Mouse (Mus musculus) hindbrain, embryonic 13.5 days (tissue): Measurements from ENCODE around the gene 4930518I15Rik. TPM values are rescaled to one million over a fixed set of nuclear protein-coding genes. Genes with fewer than 3 reads are reported as not detected.
"Not testable (repeated sequence)": the region's sequence is repeated elsewhere in the genome, so short reads cannot be mapped to it uniquely, and the experiment has no call there.

Source experiments
- ATAC-seq: fragments of 200-750 bp; cut with Nextera tagmentation; 2 replicates; pipeline ENCODE4 v1.8.0; 2017; ENCODE audit warnings: moderate TSS enrichment; ENCODE audit not compliant: low FRiP score
- H3K27ac ChIP-seq: fragments of 300-500 bp; sonication (generic); 2 replicates; pipeline ENCODE4 v1.5.1; 2015; ENCODE audit warnings: inconsistent platforms, mild to moderate bottlenecking, moderate library complexity
- H3K27me3 ChIP-seq: fragments of 300-500 bp; sonication (generic); 2 replicates; pipeline ENCODE4 v1.6.1; 2015; ENCODE audit warnings: mild to moderate bottlenecking, inconsistent platforms
- H3K36me3 ChIP-seq: fragments of 300-500 bp; sonication (generic); 2 replicates; pipeline ENCODE4 v1.6.1; 2015; ENCODE audit warnings: mild to moderate bottlenecking, inconsistent platforms
- H3K4me1 ChIP-seq: fragments of 300-500 bp; sonication (generic); replicated peaks from 2 replicates; pipeline ENCODE4 v1.6.1; 2015; ENCODE audit warnings: inconsistent platforms
- H3K4me2 ChIP-seq: fragments of 300-500 bp; sonication (generic); 2 replicates; pipeline ENCODE4 v1.6.1; 2015; ENCODE audit warnings: inconsistent platforms, mild to moderate bottlenecking, moderate library complexity
- H3K4me3 ChIP-seq: fragments of 300-500 bp; sonication (generic); 2 replicates; pipeline ENCODE4 v1.5.1; 2015; ENCODE audit warnings: mild to moderate bottlenecking, inconsistent platforms
- H3K9ac ChIP-seq: fragments of 300-500 bp; sonication (generic); 2 replicates; pipeline ENCODE4 v1.6.1; 2015; ENCODE audit warnings: mild to moderate bottlenecking, inconsistent platforms
- H3K9me3 ChIP-seq: fragments of 300-500 bp; sonication (generic); 2 replicates; pipeline ENCODE4 v1.6.1; 2016; ENCODE audit warnings: inconsistent platforms
- WGBS: fragments of 180-500 bp; shearing (Covaris S2); methylation state at CpG from one replicate; pipeline ENCODE4 v1.1.7; 2015; 5-methylcytosine and 5-hydroxymethylcytosine counted together
- polyA plus RNA-seq: library from polyadenylated mRNA; unstranded; fragments of >200 nt; fragmentation: Nextera tagmentation; extraction: Ambion mirVana; gene quantifications from 2 replicates; pipeline ENCODE4 v1.2.1, GENCODE M21; 2015

4930518I15Rik gene
- polyA plus RNA-seq, 1 experiment from 2014 or later, result 12.0 TPM

- H3K4me3 ChIP-seq, H3K9ac ChIP-seq, H3K4me2 ChIP-seq, H3K27ac ChIP-seq, H3K27me3 ChIP-seq, H3K9me3 ChIP-seq: not testable (repeated sequence)
- 47% methylated on average over 13 of the region's 13 CpGs for WGBS
- ATAC-seq, result peak; percentile 32
- Histone ChIP-seq H3K36me3 (peaks cover 47% of the 10 kb centered on the region), H3K4me1 (peaks cover 10% of the 10 kb centered on the region)
Observed at GRCm38 (mm10) chr2:156853999-156854771, 3.6 kb downstream of the 4930518I15Rik start.

GRCm38 (mm10) chr2:156853584-156853983 is 4.2 kb downstream of the 4930518I15Rik start:
- H3K27ac ChIP-seq, H3K27me3 ChIP-seq, ATAC-seq, H3K4me2 ChIP-seq, H3K9ac ChIP-seq, H3K4me1 ChIP-seq, H3K4me3 ChIP-seq, H3K9me3 ChIP-seq: not testable (repeated sequence)
- peaks cover 45% of the 10 kb centered on the region for H3K36me3 ChIP-seq
- 72% methylated on average over 8 of the region's 13 CpGs for WGBS

GRCm38 (mm10) chr2:156850505-156850904 is 7.2 kb downstream of the 4930518I15Rik start:
- H3K9ac ChIP-seq, result no peak overlapping the region
- H3K9me3 ChIP-seq, result no peaks in the 10 kb centered on the region
- H3K27me3 ChIP-seq, result no peaks in the 10 kb centered on the region
- WGBS, result 97% methylated on average over 5 of the region's 5 CpGs
- no peak overlapping the region for H3K27ac ChIP-seq
- H3K4me3 ChIP-seq, result no peak overlapping the region
- no peak for ATAC-seq
- H3K36me3 ChIP-seq, result peaks cover 20% of the 10 kb centered on the region
- H3K4me2 ChIP-seq, result no peak overlapping the region
- peaks cover 28% of the 10 kb centered on the region for H3K4me1 ChIP-seq

- no peak for ATAC-seq
- no peak overlapping the region for H3K9ac ChIP-seq
- WGBS, result 92% methylated on average over 6 of the region's 6 CpGs
- H3K36me3 ChIP-seq, result peaks cover 20% of the 10 kb centered on the region
- no peak overlapping the region for H3K27ac ChIP-seq
- H3K27me3 ChIP-seq, result no peaks in the 10 kb centered on the region
- no peaks in the 10 kb centered on the region for H3K9me3 ChIP-seq
- no peak overlapping the region for H3K4me2 ChIP-seq
- no peak overlapping the region for H3K4me3 ChIP-seq
- peaks cover 44% of the 10 kb centered on the region for H3K4me1 ChIP-seq
Observed at GRCm38 (mm10) chr2:156848526-156849182, 9.1 kb downstream of the 4930518I15Rik start.

- Histone ChIP-seq H3K4me2 (no peak overlapping the region), H3K36me3 (peaks cover 20% of the 10 kb centered on the region), H3K27ac (peak overlapping the region; percentile 55; the same call in 1 of the 2 replicates), H3K27me3 (no peaks in the 10 kb centered on the region), H3K4me1 (peaks cover 52% of the 10 kb centered on the region), H3K9me3 (no peaks in the 10 kb centered on the region), H3K9ac (no peak overlapping the region; the same call in 1 of the 2 replicates), H3K4me3 (no peak overlapping the region)
- ATAC-seq, result no peak
- WGBS, result 41% methylated on average over 6 of the region's 6 CpGs
Observed at GRCm38 (mm10) chr2:156847653-156848052, 10.1 kb downstream of the 4930518I15Rik start.

GRCm38 (mm10) chr2:156844715-156845114 is 13.0 kb downstream of the 4930518I15Rik start:
- no peak for ATAC-seq
- no peaks in the 10 kb centered on the region for H3K9me3 ChIP-seq
- H3K4me1 ChIP-seq, result peaks cover 80% of the 10 kb centered on the region
- WGBS, result 36% methylated on average over 10 of the region's 10 CpGs
- no peak overlapping the region for H3K4me3 ChIP-seq
- H3K36me3 ChIP-seq, result no peaks in the 10 kb centered on the region; the same call in none of the 2 replicates
- peaks cover 27% of the 10 kb centered on the region for H3K27me3 ChIP-seq
- H3K27ac ChIP-seq, result peak overlapping the region; percentile 60
- no peak overlapping the region for H3K4me2 ChIP-seq
- no peak overlapping the region for H3K9ac ChIP-seq

- no peak overlapping the region for H3K27ac ChIP-seq
- H3K9me3 ChIP-seq, result no peaks in the 10 kb centered on the region
- peaks cover 35% of the 10 kb centered on the region for H3K27me3 ChIP-seq
- no peaks in the 10 kb centered on the region; the same call in 1 of the 2 replicates for H3K36me3 ChIP-seq
- no peak overlapping the region for H3K9ac ChIP-seq
- H3K4me1 ChIP-seq, result peaks cover 85% of the 10 kb centered on the region
- no peak for ATAC-seq
- peak overlapping the region; percentile 97; the same call in 1 of the 2 replicates for H3K4me2 ChIP-seq
- no peak overlapping the region for H3K4me3 ChIP-seq
- 79% methylated on average over 10 of the region's 10 CpGs for WGBS
Observed at GRCm38 (mm10) chr2:156843331-156843730, 14.4 kb downstream of the 4930518I15Rik start.

- WGBS, result 17% methylated on average over 11 of the region's 11 CpGs
- peak overlapping the region; percentile 77 for H3K9ac ChIP-seq
- no peaks in the 10 kb centered on the region; the same call in 1 of the 2 replicates for H3K36me3 ChIP-seq
- peak overlapping the region; percentile 65 for H3K4me3 ChIP-seq
- no peak for ATAC-seq
- H3K4me1 ChIP-seq, result peaks cover 78% of the 10 kb centered on the region
- peaks cover 36% of the 10 kb centered on the region for H3K27me3 ChIP-seq
- peak overlapping the region; percentile 85; the same call in 1 of the 2 replicates for H3K27ac ChIP-seq
- no peaks in the 10 kb centered on the region for H3K9me3 ChIP-seq
- peak overlapping the region; percentile 97 for H3K4me2 ChIP-seq
Observed at GRCm38 (mm10) chr2:156842711-156843110, 15.0 kb downstream of the 4930518I15Rik start.

GRCm38 (mm10) chr2:156841841-156842706 is 15.7 kb downstream of the 4930518I15Rik start:
- H3K4me1 ChIP-seq, result peaks cover 72% of the 10 kb centered on the region
- WGBS, result 4% methylated on average over 20 of the region's 20 CpGs
- peak overlapping the region; percentile 97 for H3K4me2 ChIP-seq
- H3K27me3 ChIP-seq, result peaks cover 36% of the 10 kb centered on the region
- no peaks in the 10 kb centered on the region for H3K9me3 ChIP-seq
- H3K36me3 ChIP-seq, result no peaks in the 10 kb centered on the region; the same call in 1 of the 2 replicates
- H3K9ac ChIP-seq, result peak overlapping the region; percentile 77
- peak overlapping the region; percentile 65 for H3K4me3 ChIP-seq
- ATAC-seq, result no peak
- peak overlapping the region; percentile 85 for H3K27ac ChIP-seq

GRCm38 (mm10) chr2:156841028-156841840 is 16.5 kb downstream of the 4930518I15Rik start:
- peak; percentile 17; the same call in 1 of the 2 replicates for ATAC-seq
- H3K9ac ChIP-seq, result peak overlapping the region; percentile 77
- WGBS, result under 1% methylated on average over 42 of the region's 42 CpGs
- peaks cover 36% of the 10 kb centered on the region for H3K27me3 ChIP-seq
- H3K36me3 ChIP-seq, result no peaks in the 10 kb centered on the region
- H3K27ac ChIP-seq, result peak overlapping the region; percentile 85
- H3K4me3 ChIP-seq, result peak overlapping the region; percentile 65
- peak overlapping the region; percentile 97 for H3K4me2 ChIP-seq
- H3K9me3 ChIP-seq, result no peaks in the 10 kb centered on the region
- peaks cover 66% of the 10 kb centered on the region for H3K4me1 ChIP-seq

GRCm38 (mm10) chr2:156840301-156841027 is 17.3 kb downstream of the 4930518I15Rik start:
- peak; percentile 44 for ATAC-seq
- H3K4me1 ChIP-seq, result peaks cover 59% of the 10 kb centered on the region
- under 1% methylated on average over 47 of the region's 79 CpGs for WGBS

More at GRCm38 (mm10) chr2:156840301-156841027, 17.3 kb downstream of the 4930518I15Rik start:
- Histone ChIP-seq H3K4me3 (peak overlapping the region; percentile 65), H3K9ac (peak overlapping the region; percentile 77), H3K9me3 (no peaks in the 10 kb centered on the region), H3K4me2 (peak overlapping the region; percentile 97), H3K36me3 (no peaks in the 10 kb centered on the region), H3K27me3 (peaks cover 36% of the 10 kb centered on the region), H3K27ac (peak overlapping the region; percentile 85)
